17 mouse cellular contexts compared by ENCODE assay signal in genomic region chr9:16024706-16025105, GRCm38 (mm10).
A peak's percentile ranks its signal among the peaks of the same experiment; 100 is the strongest.
DNase-seq lines count a peak whose midpoint lies in the region; ATAC-seq and TF ChIP-seq lines count a peak whose summit lies in the region.
"Had no signal": no experiment of that assay in that cellular context is flagged by ENCODE, and none has a peak within 500 bp of the region (broad histone marks: within the 10 kb centered on the region; RNA-seq: fewer than 3 reads in every experiment).

No protein-coding gene starts in this region.

- no peaks in the 10 kb centered on the region for H3K9me3 ChIP-seq in forebrain, postnatal 0 days (ENCODE audit: low read length)
- no peaks in the 10 kb centered on the region for H3K9me3 ChIP-seq in hindbrain, embryonic 11.5 days (ENCODE audit: control insufficient read depth, low read length)
- H3K9me3 ChIP-seq: embryonic facial prominence, embryonic 10.5 days; heart, embryonic 13.5 days; hindbrain, embryonic 13.5 days had no signal

- no peaks in the 10 kb centered on the region for H3K27me3 ChIP-seq in forebrain, postnatal 0 days (ENCODE audit: insufficient read depth, low read length)
- no peaks in the 10 kb centered on the region for H3K27me3 ChIP-seq in hindbrain, embryonic 11.5 days (ENCODE audit: control insufficient read depth, insufficient read depth, low read length)
- H3K27me3 ChIP-seq: heart, embryonic 13.5 days; hindbrain, embryonic 13.5 days had no signal

- TF ChIP-seq CTCF in forebrain, postnatal 0 days (IDR thresholded peaks at IDR 0.05; ENCODE audit: low read depth): no peak

- 66% methylated on average over 7 of the region's 7 CpGs for WGBS in forebrain, postnatal 0 days
- WGBS in hindbrain, embryonic 11.5 days: 96% methylated on average over 7 of the region's 7 CpGs

- ATAC-seq in frontal cortex, adult (ENCODE audit: low TSS enrichment): peak; percentile 28; the same call in 1 of the 2 replicates
- ATAC-seq in forebrain, postnatal 0 days: peak; percentile 61
- no peak for ATAC-seq in hindbrain, embryonic 11.5 days (ENCODE audit: low FRiP score)
- ATAC-seq: hindbrain, postnatal 0 days had no signal

- peaks cover 13% of the 10 kb centered on the region; the same call in 1 of the 2 replicates for H3K4me1 ChIP-seq in forebrain, postnatal 0 days (ENCODE audit: insufficient read depth)
- H3K4me1 ChIP-seq in hindbrain, embryonic 11.5 days (replicated peaks; ENCODE audit: control insufficient read depth, insufficient read depth, low read length): no peaks in the 10 kb centered on the region

- peak; percentile 35 to 37 for DNase-seq in cerebellum, postnatal 14 days
- DNase-seq in cerebellum, adult 9-10 months: no peak
- DNase-seq in frontal cortex, postnatal 14 days (ENCODE audit: low spot score in 2 of 2): no peak
- peak; percentile 44 for DNase-seq in brain, adult 2 months (ENCODE audit: low read depth, low spot score)
- peak; percentile 64 for DNase-seq in forebrain, postnatal 0 days
- no peak for DNase-seq in hindbrain, embryonic 11.5 days (ENCODE audit: low spot score)
- DNase-seq: adrenal gland, postnatal 10 days; cerebellum, adult 2 months; gastrocnemius, postnatal 36 days; heart, adult 11 months; heart, postnatal 36 days; kidney, adult 11 months had no signal

- no peak overlapping the region for H3K27ac ChIP-seq in forebrain, postnatal 0 days (ENCODE audit: low read depth, low read length)
- H3K27ac ChIP-seq in hindbrain, embryonic 11.5 days (ENCODE audit: low read depth, low read length): no peak overlapping the region
- H3K27ac ChIP-seq: embryonic facial prominence, embryonic 10.5 days; heart, embryonic 13.5 days; hindbrain, embryonic 13.5 days; hindbrain, postnatal 0 days had no signal

- H3K4me3 ChIP-seq in forebrain, postnatal 0 days (ENCODE audit: low read depth, low read length): no peak overlapping the region
- H3K4me3 ChIP-seq in hindbrain, embryonic 11.5 days (ENCODE audit: low read depth, low read length): no peak overlapping the region
- H3K4me3 ChIP-seq: embryonic facial prominence, embryonic 10.5 days; heart, embryonic 13.5 days; hindbrain, embryonic 13.5 days had no signal

- no peak overlapping the region for H3K4me2 ChIP-seq in forebrain, postnatal 0 days (ENCODE audit: low read depth)
- no peak overlapping the region for H3K4me2 ChIP-seq in hindbrain, embryonic 11.5 days (replicated peaks; ENCODE audit: low read depth, low read length)
- H3K4me2 ChIP-seq: heart, embryonic 13.5 days; hindbrain, embryonic 13.5 days had no signal

- H3K36me3 ChIP-seq in forebrain, postnatal 0 days (ENCODE audit: insufficient read depth): no peaks in the 10 kb centered on the region
- no peaks in the 10 kb centered on the region for H3K36me3 ChIP-seq in hindbrain, embryonic 11.5 days (ENCODE audit: control insufficient read depth, insufficient read depth, low read length)
- H3K36me3 ChIP-seq: embryonic facial prominence, embryonic 10.5 days; heart, embryonic 13.5 days had no signal

- H3K9ac ChIP-seq in forebrain, postnatal 0 days: no peak overlapping the region
- no peak overlapping the region for H3K9ac ChIP-seq in hindbrain, embryonic 11.5 days (ENCODE audit: low read depth, low read length)
- H3K9ac ChIP-seq: heart, embryonic 13.5 days; hindbrain, embryonic 13.5 days had no signal

Comparison
In these comparisons a context has a peak if more than half of its experiments do, and no peak if none do; other contexts are left out.
1. DNase-seq: peak in cerebellum, postnatal 14 days (2 of 2), brain, adult 2 months (single experiment) and forebrain, postnatal 0 days (single experiment); none in cerebellum, adult 9-10 months (single experiment), frontal cortex, postnatal 14 days (0 of 2) and hindbrain, embryonic 11.5 days (single experiment).